Mouse (Mus musculus): ENCODE measurements at regions not wholly inside any gene's neighbourhood (a gene's known extent, or its start where the extent isn't known, plus 50 kb on each side); places are given as distances from the start of the nearest gene placed in this dataset.

- no peak for TF ChIP-seq TAL1 (IDR thresholded peaks at IDR 0.05; ENCODE audit: low read length)
- TF ChIP-seq GATA1 (IDR thresholded peaks at IDR 0.05; ENCODE audit: low read length): no peak
Measured at GRCm38 (mm10) chr14:100509396-100509795, 224.9 kb upstream of the Klf12 start.
